Mouse (Mus musculus) CH12.LX (cell line): ENCODE results near the gene Gm26938. TPM values are rescaled to one million over a fixed set of nuclear protein-coding genes. Genes with fewer than 3 reads are reported as not detected.

Experiments used
- DNase-seq: peaks from one replicate; pipeline ENCODE4 v3.0.0-alpha.2; 2013; ENCODE audit errors: extremely low read depth
- H3K27ac ChIP-seq: 2 replicates; pipeline ENCODE4 v1.5.1; 2012; ENCODE audit warnings: low read depth, mild to moderate bottlenecking, control low read depth, moderate library complexity; ENCODE audit not compliant: insufficient read depth
- H3K27me3 ChIP-seq: replicated peaks from 2 replicates; pipeline ENCODE3; 2012; ENCODE audit warnings: inconsistent platforms
- H3K36me3 ChIP-seq, 2 experiments: replicated peaks in 1 of 2; 2 replicates each; pipeline versions ENCODE3 to v1.6.1; 2012; ENCODE audit warnings: inconsistent platforms in 1 of 2, low read length in 1 of 2, mild to moderate bottlenecking in 1 of 2, mixed read lengths in 1 of 2, moderate library complexity in 1 of 2; ENCODE audit not compliant: control insufficient read depth in 1 of 2, insufficient read depth in 1 of 2
- H3K4me1 ChIP-seq, 2 experiments: 2 replicates each; pipeline ENCODE4 v1.6.1; 2012; ENCODE audit warnings: inconsistent platforms in 1 of 2, moderate library complexity in 1 of 2; ENCODE audit not compliant: insufficient read depth in 2 of 2, control insufficient read depth in 1 of 2
- H3K4me2 ChIP-seq: 2 replicates; pipeline ENCODE4 v1.6.1; 2012; ENCODE audit warnings: low read depth, mild to moderate bottlenecking, control low read depth; ENCODE audit not compliant: poor library complexity, insufficient read depth, severe bottlenecking
- H3K4me3 ChIP-seq, 3 experiments: fragments of 150-350 bp in 1 of 3; sonication (generic) in 1 of 3; replicated peaks in 1 of 3; 2 replicates each; pipeline versions ENCODE3 to v1.5.1; 2011 to 2012; ENCODE audit warnings: low read depth in 2 of 3, low read length in 2 of 3, mild to moderate bottlenecking in 2 of 3, moderate library complexity in 2 of 3, control low read depth in 1 of 3, improper control_type of control experiment in 1 of 3, inconsistent platforms in 1 of 3, mixed read lengths in 1 of 3; ENCODE audit not compliant: poor library complexity in 1 of 3
- H3K79me2 ChIP-seq: replicated peaks from 2 replicates; pipeline ENCODE4 v1.6.1; 2012; ENCODE audit warnings: mild to moderate bottlenecking, moderate library complexity; ENCODE audit not compliant: control insufficient read depth, poor library complexity, insufficient read depth, severe bottlenecking; ENCODE audit errors: extremely low read depth
- H3K9ac ChIP-seq: 2 replicates; pipeline ENCODE4 v1.6.1; 2012; ENCODE audit warnings: low read depth, mild to moderate bottlenecking, control low read depth, moderate library complexity; ENCODE audit not compliant: insufficient read depth
- H3K9me3 ChIP-seq: replicated peaks from 2 replicates; pipeline ENCODE3; 2012; ENCODE audit warnings: low read length, inconsistent platforms, mixed read lengths
- CHD2 ChIP-seq: IDR thresholded peaks from 2 replicates; pipeline ENCODE4 v1.6.1; 2011; ENCODE audit warnings: low read length, improper control_type of control experiment
- CTCF ChIP-seq, 2 experiments: IDR thresholded peaks in 1 of 2; conservative IDR thresholded peaks in 1 of 2; 2 replicates each; pipeline ENCODE4 v1.5.1; 2011 to 2012; ENCODE audit warnings: low read depth in 2 of 2, low read length in 2 of 2, improper control_type of control experiment in 1 of 2, inconsistent platforms in 1 of 2, mild to moderate bottlenecking in 1 of 2, moderate library complexity in 1 of 2
- E2F4 ChIP-seq: IDR thresholded peaks from 2 replicates; pipeline ENCODE4 v1.6.1; 2011; ENCODE audit warnings: low read depth, low read length, improper control_type of control experiment; ENCODE audit not compliant: insufficient replicate concordance
- ELF1 ChIP-seq: IDR thresholded peaks from 2 replicates; pipeline ENCODE4 v1.6.1; 2014; ENCODE audit warnings: low read depth, mild to moderate bottlenecking, inconsistent platforms, low read length, improper control_type of control experiment
- JUN ChIP-seq: IDR thresholded peaks from 2 replicates; pipeline ENCODE4 v1.6.1; 2011; ENCODE audit warnings: low read depth, mild to moderate bottlenecking, low read length, improper control_type of control experiment, moderate library complexity; ENCODE audit not compliant: insufficient read depth
- JUND ChIP-seq: conservative IDR thresholded peaks from 2 replicates; pipeline ENCODE4 v1.6.1; 2011; ENCODE audit warnings: low read depth, low read length, improper control_type of control experiment
- MAFK ChIP-seq: IDR thresholded peaks from 2 replicates; pipeline ENCODE4 v1.6.1; 2011; ENCODE audit warnings: low read length, improper control_type of control experiment; ENCODE audit not compliant: insufficient replicate concordance
- MAX ChIP-seq: IDR thresholded peaks from 2 replicates; pipeline ENCODE4 v1.6.1; 2011; ENCODE audit warnings: low read length, improper control_type of control experiment
- MAZ ChIP-seq: IDR thresholded peaks from 2 replicates; pipeline ENCODE4 v1.6.1; 2012; ENCODE audit warnings: low read depth, mild to moderate bottlenecking, inconsistent platforms, low read length, improper control_type of control experiment, moderate library complexity
- MEF2A ChIP-seq: IDR thresholded peaks from 2 replicates; pipeline ENCODE4 v1.6.1; 2014; ENCODE audit warnings: low read depth, mild to moderate bottlenecking, inconsistent platforms, low read length, improper control_type of control experiment, borderline replicate concordance
- MYC ChIP-seq: IDR thresholded peaks from 2 replicates; pipeline ENCODE4 v1.6.1; 2011; ENCODE audit warnings: low read depth, mild to moderate bottlenecking, improper control_type of control experiment, low read length
- PAX5 ChIP-seq: IDR thresholded peaks from 2 replicates; pipeline ENCODE4 v1.6.1; 2012; ENCODE audit warnings: low read length, inconsistent platforms, mixed read lengths
- POLR2A ChIP-seq: IDR thresholded peaks from 2 replicates; pipeline ENCODE4 v1.6.1; 2011; ENCODE audit warnings: low read depth, mild to moderate bottlenecking, improper control_type of control experiment, low read length
- RAD21 ChIP-seq: IDR thresholded peaks from 2 replicates; pipeline ENCODE4 v1.6.1; 2011; ENCODE audit warnings: low read depth, mild to moderate bottlenecking, low read length, improper control_type of control experiment, moderate library complexity
- USF2 ChIP-seq: conservative IDR thresholded peaks from 2 replicates; pipeline ENCODE4 v1.6.1; 2011; ENCODE audit warnings: low read depth, low read length, improper control_type of control experiment
- ZC3H11A ChIP-seq: IDR thresholded peaks from 2 replicates; pipeline ENCODE4 v1.6.1; 2012; ENCODE audit warnings: low read depth, mild to moderate bottlenecking, inconsistent platforms, low read length, improper control_type of control experiment
- ZKSCAN1 ChIP-seq: IDR thresholded peaks from 2 replicates; pipeline ENCODE4 v1.6.1; 2012; ENCODE audit warnings: low read depth, inconsistent platforms, low read length, improper control_type of control experiment, borderline replicate concordance
- dilution Hi-C: fragments of 300-500 bp; cut with MboI; formaldehyde crosslinking; loops from 2 replicates; pipeline ENCODE4 v1.14.3; 2020; ENCODE audit warnings: low sequenced_read_pairs; ENCODE audit not compliant: extremely low pct_unique_long_range_greater_than_20kb, extremely low pct_ligation_motif_present
- in situ Hi-C: fragments of 300-500 bp; cut with MboI; formaldehyde crosslinking; loops from 3 replicates; pipeline ENCODE4 v1.14.3; 2019; ENCODE audit warnings: low sequenced_read_pairs, low pct_ligation_motif_present, low pct_unique_long_range_greater_than_20kb, mixed read lengths
- polyA plus RNA-seq: library from polyadenylated mRNA; unstranded; fragments of >175 nt; gene quantifications from 2 replicates; pipeline ENCODE4 v1.2.1, GENCODE M21; 2012; ENCODE audit warnings: low read depth; ENCODE audit not compliant: insufficient read length
- total RNA-seq, 2 experiments: library from RNA; depleted of rRNA; stranded (reverse); fragments of 300-350 nt in 1 of 2; fragments of >200 nt in 1 of 2; gene quantifications; 2 replicates each; pipeline ENCODE4 v1.2.3; 2012 to 2014

Gm26938 gene
- total and polyA plus RNA-seq, 3 experiments, result not detected

DNA sequence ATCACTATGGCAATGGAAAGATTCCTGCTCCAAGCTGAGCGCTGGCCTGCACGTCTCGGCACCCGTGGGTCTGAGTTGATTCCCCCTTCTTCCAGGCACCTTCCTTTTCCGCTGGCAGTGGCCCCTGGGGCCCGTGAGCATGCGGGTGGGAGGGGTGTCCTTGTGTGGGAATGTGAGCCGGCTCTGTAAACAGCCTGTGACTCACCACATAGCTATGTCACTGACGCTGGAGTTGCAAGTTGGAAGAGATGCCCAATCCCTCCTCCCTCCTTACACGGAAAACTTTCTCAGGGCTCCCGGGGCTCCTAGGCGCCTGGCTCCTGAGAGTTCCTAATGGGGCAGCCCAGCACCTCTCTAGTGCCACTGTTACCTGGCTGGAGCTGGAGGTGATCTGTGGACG lies 29.3 kb downstream of the Gm26938 start:
- in situ Hi-C loops (no loop called here), dilution Hi-C loops (no loop called here)
- TF ChIP-seq ZKSCAN1 (no peak), MAZ (no peak), USF2 (no peak), POLR2A (no peak), ELF1 (no peak), MAX (no peak), ZC3H11A (no peak), RAD21 (no peak), CTCF (conservative IDR thresholded peaks at IDR 0.05 in 1 of 2, IDR thresholded peaks at IDR 0.05 in 1 of 2; ENCODE audit: low read depth in 2 of 2, low read length in 2 of 2) (no peak), PAX5 (no peak), CHD2 (no peak), MYC (no peak), JUND (no peak), E2F4 (no peak), JUN (no peak)
- Histone ChIP-seq H3K4me1 (peaks cover 21 to 41% of the 10 kb centered on the region in 2 experiments), H3K27ac (no peak overlapping the region), H3K36me3 (peaks cover 30 to 80% of the 10 kb centered on the region in 2 experiments), H3K4me2 (no peak overlapping the region), H3K79me2 (peaks cover 46% of the 10 kb centered on the region), H3K4me3 (no peak overlapping the region), H3K9me3 (no peaks in the 10 kb centered on the region), H3K27me3 (no peaks in the 10 kb centered on the region), H3K9ac (no peak overlapping the region)
- no peak for DNase-seq

DNA sequence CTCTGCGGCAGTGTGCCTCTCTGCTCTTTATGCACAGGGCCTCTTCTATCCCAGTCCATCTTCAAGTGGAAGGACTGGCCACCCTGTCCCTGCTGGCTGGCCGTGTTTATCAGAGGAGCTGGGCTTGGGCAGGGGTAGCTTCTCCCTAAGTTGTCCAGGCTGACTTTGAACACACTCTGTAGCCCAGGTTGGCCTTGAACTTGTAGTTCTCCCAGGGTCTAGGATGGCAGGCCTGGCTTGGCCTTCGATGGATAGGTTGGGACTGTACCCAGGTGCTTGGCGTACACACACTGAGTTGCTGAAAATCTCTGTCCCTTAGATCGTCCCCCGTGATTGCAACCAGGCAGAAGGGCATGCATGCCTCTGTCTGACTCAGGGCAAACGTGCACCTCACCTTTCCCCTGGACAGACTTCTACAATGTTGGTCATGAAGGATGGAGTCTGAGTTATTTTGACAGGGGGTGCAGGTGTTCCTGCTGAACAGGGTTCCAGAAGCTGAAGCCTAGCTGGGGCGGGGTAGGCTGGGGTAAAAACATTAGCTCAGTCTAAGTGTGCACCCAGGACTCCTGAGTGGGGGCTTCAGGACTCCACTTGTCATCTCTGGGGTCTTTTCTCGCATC lies 30.1 kb downstream of the Gm26938 start:
- TF ChIP-seq MEF2A (no peak), MAFK (no peak), ZKSCAN1 (no peak), CTCF (conservative IDR thresholded peaks at IDR 0.05 in 1 of 2, IDR thresholded peaks at IDR 0.05 in 1 of 2; ENCODE audit: low read depth in 2 of 2, low read length in 2 of 2) (no peak)
- Histone ChIP-seq H3K27me3 (no peaks in the 10 kb centered on the region), H3K9me3 (no peaks in the 10 kb centered on the region), H3K36me3 (peaks cover 24 to 72% of the 10 kb centered on the region in 2 experiments), H3K79me2 (peaks cover 46% of the 10 kb centered on the region), H3K27ac (no peak overlapping the region), H3K4me2 (no peak overlapping the region), H3K4me1 (peaks cover 21 to 42% of the 10 kb centered on the region in 2 experiments), H3K4me3 (no peak overlapping the region), H3K9ac (no peak overlapping the region)
- DNase-seq, result no peak
- dilution Hi-C loops (no loop called here), in situ Hi-C loops (no loop called here)
